Mouse (Mus musculus): Measurements from ENCODE around the gene Prrx2.

Prrx2 gene

GRCm38 (mm10) chr2:30872669-30873068, 37.9 kb downstream of the Prrx2 start:
- no peak for DNase-seq

- no peak for DNase-seq
These were observed 39.7 kb downstream of the Prrx2 start for GRCm38 (mm10) chr2:30874445-30874844.

GRCm38 (mm10) chr2:30875096-30875495, 40.3 kb downstream of the Prrx2 start:
- no peak for DNase-seq

GRCm38 (mm10) chr2:30875621-30876432, 41.1 kb downstream of the Prrx2 start:
- peak; percentile 32 for DNase-seq

GRCm38 (mm10) chr2:30879481-30879880, 44.7 kb downstream of the Prrx2 start:
- no peak for DNase-seq

- no peak for DNase-seq
These were observed 46.4 kb downstream of the Prrx2 start for GRCm38 (mm10) chr2:30881215-30881614.

- DNase-seq: no peak
These were observed 50.1 kb downstream of the Prrx2 start for GRCm38 (mm10) chr2:30884852-30885373.

- DNase-seq: peak; percentile 54
These were observed 50.8 kb downstream of the Prrx2 start for GRCm38 (mm10) chr2:30885453-30886163.

GRCm38 (mm10) chr2:30891002-30891401, 56.2 kb downstream of the Prrx2 start:
- DNase-seq: peak; percentile 75

- peak; percentile 57 for DNase-seq
These were observed 58.6 kb downstream of the Prrx2 start for GRCm38 (mm10) chr2:30893399-30893798.

GRCm38 (mm10) chr2:30893946-30894345, 59.2 kb downstream of the Prrx2 start:
- DNase-seq: no peak

- DNase-seq: peak; percentile 67
These were observed 62.5 kb downstream of the Prrx2 start for GRCm38 (mm10) chr2:30897291-30897690.

GRCm38 (mm10) chr2:30899397-30900069, 64.8 kb downstream of the Prrx2 start:
- no peak for DNase-seq

GRCm38 (mm10) chr2:30901646-30902160, 66.9 kb downstream of the Prrx2 start:
- peak; percentile 60 for DNase-seq

- no peak for DNase-seq
These were observed 67.5 kb downstream of the Prrx2 start for GRCm38 (mm10) chr2:30902256-30902655.

GRCm38 (mm10) chr2:30902726-30903722, 68.3 kb downstream of the Prrx2 start:
- DNase-seq: peak; percentile 59

- DNase-seq: no peak
These were observed 69.5 kb downstream of the Prrx2 start for GRCm38 (mm10) chr2:30904231-30904630.

GRCm38 (mm10) chr2:30904991-30905390, 70.2 kb downstream of the Prrx2 start:
- DNase-seq: no peak

GRCm38 (mm10) chr2:30905906-30906305, 71.1 kb downstream of the Prrx2 start:
- no peak for DNase-seq

GRCm38 (mm10) chr2:30906641-30907040, 71.9 kb downstream of the Prrx2 start:
- DNase-seq: no peak

- DNase-seq: peak; percentile 91
These were observed 77.6 kb downstream of the Prrx2 start for GRCm38 (mm10) chr2:30912291-30912773.

GRCm38 (mm10) chr2:30913022-30913421, 78.2 kb downstream of the Prrx2 start:
- no peak for DNase-seq
